Mouse (Mus musculus): ENCODE data around the gene Fam25c.

DNA sequence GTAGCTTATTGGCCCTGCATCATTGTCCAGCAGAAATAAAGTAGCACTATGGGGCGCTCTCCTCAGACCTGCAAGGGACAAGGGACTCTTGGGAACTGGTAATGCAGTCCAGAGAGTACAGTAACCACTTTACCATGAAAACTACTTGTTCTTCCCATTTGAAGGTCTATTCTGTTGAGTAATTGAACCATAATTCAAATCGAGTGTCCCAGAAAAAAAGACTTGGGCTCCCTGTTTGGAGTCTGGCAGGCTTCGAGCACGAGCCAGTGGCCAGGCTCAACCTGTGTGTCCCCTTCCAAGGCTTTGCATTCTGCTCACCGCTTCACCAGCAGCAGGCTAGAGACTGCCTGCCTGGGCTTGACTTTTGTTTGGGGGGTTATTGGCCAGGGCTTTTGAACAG, 10.9 kb downstream of the Fam25c start:
- TF ChIP-seq POLR2A (IDR thresholded peaks at IDR 0.05; ENCODE audit: borderline replicate concordance, extremely low read depth, insufficient read depth, insufficient read length, poor library complexity, severe bottlenecking) (no peak), CTCF (IDR thresholded peaks at IDR 0.05; ENCODE audit: borderline replicate concordance, extremely low read depth, insufficient read depth, insufficient read length) (no peak)
